Mouse (Mus musculus): ENCODE results near the gene Tcf15. TPM values are rescaled to one million over a fixed set of nuclear protein-coding genes. Genes with fewer than 3 reads are reported as not detected.

The Tcf15 gene
- polyA plus RNA-seq (2014; fragmentation: Nextera tagmentation; extraction: Ambion mirVana), result 9.9 and 11.0 TPM in 2 replicates

DNA sequence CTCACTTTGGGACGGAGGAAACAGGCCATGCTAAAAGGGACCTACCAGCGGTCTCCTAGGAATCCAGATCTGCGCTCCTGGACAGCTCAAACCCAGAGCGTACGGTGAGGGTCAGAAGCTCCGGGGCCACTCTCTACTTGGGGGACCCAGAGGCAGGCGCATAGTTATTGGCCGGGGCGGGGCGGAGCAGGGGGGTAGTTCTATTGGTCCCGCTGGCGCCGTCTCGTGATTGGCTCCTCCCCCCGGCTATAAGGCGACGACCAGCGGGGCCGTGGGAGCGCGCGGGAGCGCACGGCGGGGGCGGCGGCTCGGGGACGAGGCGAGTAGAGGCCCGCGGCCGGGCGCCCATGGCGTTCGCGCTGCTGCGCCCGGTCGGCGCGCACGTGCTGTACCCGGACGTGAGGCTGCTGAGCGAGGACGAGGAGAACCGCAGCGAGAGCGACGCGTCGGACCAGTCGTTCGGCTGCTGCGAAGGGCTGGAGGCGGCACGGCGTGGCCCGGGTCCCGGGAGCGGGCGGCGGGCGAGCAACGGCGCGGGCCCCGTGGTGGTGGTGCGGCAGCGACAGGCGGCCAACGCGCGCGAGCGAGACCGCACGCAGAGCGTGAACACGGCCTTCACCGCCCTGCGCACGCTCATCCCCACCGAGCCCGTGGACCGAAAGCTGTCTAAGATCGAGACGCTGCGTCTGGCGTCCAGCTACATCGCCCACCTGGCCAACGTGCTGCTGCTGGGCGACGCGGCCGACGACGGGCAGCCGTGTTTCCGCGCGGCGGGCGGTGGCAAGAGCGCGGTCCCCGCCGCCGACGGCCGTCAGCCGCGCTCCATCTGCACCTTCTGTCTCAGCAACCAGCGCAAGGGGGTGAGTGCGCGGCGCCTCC lies at the start of gene Tcf15:
Gene Tcf15, plus strand, starts transcription at position 283 of the 879 bp plus-strand sequence.
- Histone ChIP-seq H3K4me2 (peak within 1 kb of the TSS; percentile 83), H3K9me3 (ENCODE audit: low read depth, low read length) (no peaks in the 10 kb centered on the region), H3K4me1 (ENCODE audit: insufficient read depth) (peaks cover 4% of the 10 kb centered on the region), H3K27ac (ENCODE audit: low read depth) (no peak within 1 kb of the TSS), H3K36me3 (ENCODE audit: insufficient read depth) (no peaks in the 10 kb centered on the region), H3K9ac (peak within 1 kb of the TSS; percentile 48), H3K27me3 (ENCODE audit: insufficient read depth, low read length) (peaks cover 35% of the 10 kb centered on the region), H3K4me3 (ENCODE audit: low read depth, low read length) (peak within 1 kb of the TSS; percentile 51)
- peak; percentile 84 for ATAC-seq (ENCODE audit: insufficient read depth)
- under 1% methylated on average over 117 of the region's 118 CpGs for WGBS
- TF ChIP-seq CTCF (IDR thresholded peaks at IDR 0.05; ENCODE audit: low read depth), result no peak
- peak; percentile 81 for DNase-seq

DNA sequence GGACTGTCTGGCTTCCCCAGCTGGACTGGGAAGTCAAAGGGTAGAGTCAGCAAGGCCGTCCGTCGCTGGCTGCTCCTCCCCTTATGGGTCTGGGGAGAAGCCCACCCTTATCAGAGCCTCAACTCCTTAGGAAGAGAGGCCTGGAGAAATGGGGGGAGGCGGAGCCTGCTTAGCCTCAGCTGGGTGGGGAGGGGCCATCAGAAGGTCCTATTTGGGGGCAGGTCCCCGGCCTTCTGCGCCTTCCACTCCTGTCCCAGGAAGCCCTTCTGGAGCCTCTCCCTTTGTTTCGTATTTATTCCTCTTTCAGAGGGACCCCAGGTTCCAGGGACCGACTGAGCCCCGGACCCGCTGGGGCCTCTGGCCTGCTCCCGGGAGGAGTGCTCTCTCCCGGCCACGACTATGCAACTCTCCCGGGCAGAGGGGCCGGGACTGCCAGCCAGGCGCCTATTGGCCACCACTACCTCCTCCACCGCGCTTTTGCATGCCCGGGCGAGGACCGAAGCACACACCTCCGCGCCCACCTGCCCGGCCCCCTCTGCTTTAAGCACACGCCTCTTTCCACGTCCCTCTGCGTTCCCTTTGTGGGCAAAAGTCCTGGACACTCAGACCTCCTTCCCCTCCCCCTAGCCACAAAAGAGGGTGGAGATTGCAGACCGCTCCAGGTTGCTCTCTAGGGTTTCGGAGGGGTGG lies 48.4 kb upstream of the Tcf15 start:
- DNase-seq, result peak; percentile 10
- peaks cover 60% of the 10 kb centered on the region for H3K27me3 ChIP-seq (ENCODE audit: insufficient read depth, low read length)
- H3K9me3 ChIP-seq (ENCODE audit: low read depth, low read length), result no peaks in the 10 kb centered on the region
- H3K36me3 ChIP-seq (ENCODE audit: insufficient read depth), result no peaks in the 10 kb centered on the region
- peak; percentile 32; the same call in 1 of the 2 replicates for ATAC-seq (ENCODE audit: insufficient read depth)
- no peaks in the 10 kb centered on the region for H3K4me1 ChIP-seq (ENCODE audit: insufficient read depth)
- WGBS, result 5% methylated on average over 29 of the region's 29 CpGs
- H3K4me2 ChIP-seq, result peak overlapping the region; percentile 47
- no peak overlapping the region for H3K27ac ChIP-seq (ENCODE audit: low read depth)
- no peak overlapping the region for H3K9ac ChIP-seq
- H3K4me3 ChIP-seq (ENCODE audit: low read depth, low read length), result peak overlapping the region; percentile 8; the same call in 1 of the 2 replicates
- TF ChIP-seq CTCF (IDR thresholded peaks at IDR 0.05; ENCODE audit: low read depth), result no peak

DNA sequence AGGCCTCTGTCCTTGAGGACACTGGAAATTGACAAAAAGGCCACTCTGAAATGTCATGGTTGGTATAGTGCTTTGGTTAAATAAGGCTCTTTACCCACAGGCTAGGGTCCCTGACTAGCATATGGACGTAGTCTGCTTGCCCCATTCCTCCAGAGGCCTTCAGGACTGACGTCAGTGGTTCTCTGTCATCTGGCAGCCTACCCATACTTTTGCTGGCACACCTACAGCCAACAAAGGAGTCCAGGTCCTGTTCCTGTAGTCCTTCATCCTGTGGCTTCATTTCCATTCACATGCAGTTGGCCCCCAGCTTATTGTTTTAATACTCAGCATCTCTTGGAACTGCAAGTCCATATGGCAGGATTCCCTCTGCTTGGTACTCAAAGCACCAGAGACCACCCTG lies 46.4 kb upstream of the Tcf15 start:
- no peaks in the 10 kb centered on the region for H3K4me1 ChIP-seq (ENCODE audit: insufficient read depth)
- no peaks in the 10 kb centered on the region for H3K9me3 ChIP-seq (ENCODE audit: low read depth, low read length)
- no peak overlapping the region for H3K9ac ChIP-seq
- no peaks in the 10 kb centered on the region for H3K36me3 ChIP-seq (ENCODE audit: insufficient read depth)
- ATAC-seq (ENCODE audit: insufficient read depth) (no peak), DNase-seq (no peak)
- peaks cover 45% of the 10 kb centered on the region for H3K27me3 ChIP-seq (ENCODE audit: insufficient read depth, low read length)
- TF ChIP-seq CTCF (IDR thresholded peaks at IDR 0.05; ENCODE audit: low read depth), result no peak
- no peak overlapping the region for H3K4me2 ChIP-seq
- H3K4me3 ChIP-seq (ENCODE audit: low read depth, low read length), result no peak overlapping the region
- 72% methylated on average over 2 of the region's 2 CpGs for WGBS
- H3K27ac ChIP-seq (ENCODE audit: low read depth), result no peak overlapping the region

DNA sequence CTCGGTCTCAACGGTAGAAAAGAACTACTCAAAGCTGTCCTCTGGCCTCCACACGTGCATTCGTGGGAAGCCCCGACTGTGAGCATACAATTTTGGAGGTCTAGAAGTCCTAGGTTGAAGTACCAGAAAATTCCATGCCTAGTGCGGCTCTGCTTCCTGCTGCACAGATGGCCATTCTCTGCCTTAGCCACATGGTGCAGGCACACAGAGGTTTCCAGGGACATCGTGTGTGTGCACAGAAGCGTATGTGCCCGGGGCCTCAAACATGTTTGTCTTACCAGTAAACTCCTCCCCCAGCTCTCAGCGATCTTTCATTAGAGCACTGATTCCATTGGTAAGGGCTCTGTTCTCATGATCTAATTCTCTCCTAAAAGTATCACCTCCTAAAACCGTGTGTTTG lies 45.4 kb upstream of the Tcf15 start:
- Histone ChIP-seq H3K36me3 (ENCODE audit: insufficient read depth) (no peaks in the 10 kb centered on the region), H3K27ac (ENCODE audit: low read depth) (no peak overlapping the region), H3K4me1 (ENCODE audit: insufficient read depth) (no peaks in the 10 kb centered on the region), H3K9me3 (ENCODE audit: low read depth, low read length) (no peaks in the 10 kb centered on the region), H3K4me3 (ENCODE audit: low read depth, low read length) (no peak overlapping the region), H3K4me2 (no peak overlapping the region), H3K9ac (no peak overlapping the region), H3K27me3 (ENCODE audit: insufficient read depth, low read length) (peaks cover 35% of the 10 kb centered on the region)
- 67% methylated on average over 11 of the region's 11 CpGs for WGBS
- ATAC-seq (ENCODE audit: insufficient read depth) (no peak), DNase-seq (no peak)
- TF ChIP-seq CTCF (IDR thresholded peaks at IDR 0.05; ENCODE audit: low read depth), result no peak

DNA sequence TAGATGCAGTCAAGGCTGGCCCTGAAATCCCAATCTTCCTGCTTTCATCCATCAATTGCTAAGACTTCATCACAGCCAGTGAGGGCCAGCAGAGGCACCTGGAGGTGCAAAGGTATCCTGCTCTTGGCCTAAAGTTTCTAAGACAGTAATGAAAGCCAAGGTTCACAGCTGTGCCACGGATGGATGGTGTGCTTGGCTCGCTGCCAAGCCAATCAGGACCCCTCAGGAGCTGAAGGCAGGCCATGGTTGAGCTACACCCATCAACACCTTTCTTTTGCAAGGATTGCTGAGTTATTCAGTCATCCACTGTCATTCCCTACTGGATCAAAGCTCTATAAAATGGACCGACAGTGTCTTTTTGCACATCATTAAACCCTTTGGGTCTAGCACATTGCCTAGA lies 43.8 kb upstream of the Tcf15 start:
- DNase-seq (no peak), ATAC-seq (ENCODE audit: insufficient read depth) (no peak)
- Histone ChIP-seq H3K4me3 (ENCODE audit: low read depth, low read length) (no peak overlapping the region), H3K4me1 (ENCODE audit: insufficient read depth) (no peaks in the 10 kb centered on the region), H3K9me3 (ENCODE audit: low read depth, low read length) (no peaks in the 10 kb centered on the region), H3K36me3 (ENCODE audit: insufficient read depth) (no peaks in the 10 kb centered on the region), H3K27ac (ENCODE audit: low read depth) (no peak overlapping the region), H3K27me3 (ENCODE audit: insufficient read depth, low read length) (peaks cover 24% of the 10 kb centered on the region), H3K9ac (no peak overlapping the region), H3K4me2 (no peak overlapping the region)
- 50% methylated on average over 3 of the region's 3 CpGs for WGBS
- no peak for TF ChIP-seq CTCF (IDR thresholded peaks at IDR 0.05; ENCODE audit: low read depth)

DNA sequence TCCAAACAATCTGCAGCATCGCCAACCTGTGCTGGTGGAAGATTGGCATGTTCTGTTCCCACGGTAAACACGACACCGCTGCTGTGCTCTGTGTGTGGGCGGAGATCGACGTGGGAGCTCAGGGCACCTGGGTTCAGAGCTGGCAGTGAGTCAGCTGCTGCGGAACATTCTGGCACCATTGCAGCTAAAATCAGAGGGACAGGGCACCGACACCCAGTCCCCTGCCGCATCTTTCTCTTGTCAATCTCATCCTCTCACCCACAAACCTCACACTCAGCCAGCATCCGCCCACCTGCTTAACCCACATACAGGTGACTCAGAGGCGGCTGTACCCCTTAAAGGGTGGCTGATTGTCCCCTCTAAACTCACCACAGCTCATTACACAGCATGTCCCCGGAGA lies 41.6 kb upstream of the Tcf15 start:
- no peak for TF ChIP-seq CTCF (IDR thresholded peaks at IDR 0.05; ENCODE audit: low read depth)
- peaks cover 4% of the 10 kb centered on the region; the same call in 1 of the 2 replicates for H3K27me3 ChIP-seq (ENCODE audit: insufficient read depth, low read length)
- DNase-seq (no peak), ATAC-seq (ENCODE audit: insufficient read depth) (no peak)
- WGBS, result 60% methylated on average over 13 of the region's 13 CpGs
- no peaks in the 10 kb centered on the region for H3K4me1 ChIP-seq (ENCODE audit: insufficient read depth)
- H3K9me3 ChIP-seq (ENCODE audit: low read depth, low read length), result no peaks in the 10 kb centered on the region
- no peak overlapping the region for H3K4me2 ChIP-seq
- H3K4me3 ChIP-seq (ENCODE audit: low read depth, low read length), result no peak overlapping the region
- H3K27ac ChIP-seq (ENCODE audit: low read depth), result no peak overlapping the region
- H3K9ac ChIP-seq, result no peak overlapping the region
- H3K36me3 ChIP-seq (ENCODE audit: insufficient read depth), result no peaks in the 10 kb centered on the region

DNA sequence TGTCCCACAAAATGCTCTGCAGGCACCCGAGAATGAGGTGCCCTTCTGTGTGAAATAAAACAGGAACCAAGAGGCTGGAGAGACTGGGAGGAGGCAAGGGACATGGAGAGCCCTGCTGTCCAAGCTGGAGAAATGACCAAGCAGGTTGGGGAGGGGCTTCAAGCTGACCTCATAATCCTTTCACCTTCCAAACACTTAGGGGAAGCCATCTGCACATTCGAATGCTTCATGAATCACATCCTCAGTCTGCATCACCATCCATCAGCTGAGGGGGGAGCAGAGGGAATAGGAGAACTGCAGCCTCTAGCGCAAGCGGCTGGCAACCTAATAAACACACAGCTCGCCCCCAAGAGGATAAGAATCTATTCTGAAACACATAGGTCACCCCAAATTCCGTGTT lies 41.0 kb upstream of the Tcf15 start:
- 50% methylated on average over 6 of the region's 6 CpGs for WGBS
- Histone ChIP-seq H3K27ac (ENCODE audit: low read depth) (no peak overlapping the region), H3K4me3 (ENCODE audit: low read depth, low read length) (no peak overlapping the region), H3K4me1 (ENCODE audit: insufficient read depth) (no peaks in the 10 kb centered on the region), H3K36me3 (ENCODE audit: insufficient read depth) (no peaks in the 10 kb centered on the region), H3K4me2 (no peak overlapping the region), H3K9ac (no peak overlapping the region), H3K9me3 (ENCODE audit: low read depth, low read length) (no peaks in the 10 kb centered on the region), H3K27me3 (ENCODE audit: insufficient read depth, low read length) (peaks cover 4% of the 10 kb centered on the region; the same call in 1 of the 2 replicates)
- no peak for DNase-seq
- no peak for TF ChIP-seq CTCF (IDR thresholded peaks at IDR 0.05; ENCODE audit: low read depth)
- no peak for ATAC-seq (ENCODE audit: insufficient read depth)

Measured in lung, embryonic 14.5 days (tissue).